Mouse (Mus musculus): ENCODE data around the gene Gse1. TPM values are rescaled to one million over a fixed set of nuclear protein-coding genes. Genes with fewer than 3 reads are reported as not detected.

Gse1 gene
- polyA plus RNA-seq, 1 experiment from 2014 or later: 10.0 TPM

DNA sequence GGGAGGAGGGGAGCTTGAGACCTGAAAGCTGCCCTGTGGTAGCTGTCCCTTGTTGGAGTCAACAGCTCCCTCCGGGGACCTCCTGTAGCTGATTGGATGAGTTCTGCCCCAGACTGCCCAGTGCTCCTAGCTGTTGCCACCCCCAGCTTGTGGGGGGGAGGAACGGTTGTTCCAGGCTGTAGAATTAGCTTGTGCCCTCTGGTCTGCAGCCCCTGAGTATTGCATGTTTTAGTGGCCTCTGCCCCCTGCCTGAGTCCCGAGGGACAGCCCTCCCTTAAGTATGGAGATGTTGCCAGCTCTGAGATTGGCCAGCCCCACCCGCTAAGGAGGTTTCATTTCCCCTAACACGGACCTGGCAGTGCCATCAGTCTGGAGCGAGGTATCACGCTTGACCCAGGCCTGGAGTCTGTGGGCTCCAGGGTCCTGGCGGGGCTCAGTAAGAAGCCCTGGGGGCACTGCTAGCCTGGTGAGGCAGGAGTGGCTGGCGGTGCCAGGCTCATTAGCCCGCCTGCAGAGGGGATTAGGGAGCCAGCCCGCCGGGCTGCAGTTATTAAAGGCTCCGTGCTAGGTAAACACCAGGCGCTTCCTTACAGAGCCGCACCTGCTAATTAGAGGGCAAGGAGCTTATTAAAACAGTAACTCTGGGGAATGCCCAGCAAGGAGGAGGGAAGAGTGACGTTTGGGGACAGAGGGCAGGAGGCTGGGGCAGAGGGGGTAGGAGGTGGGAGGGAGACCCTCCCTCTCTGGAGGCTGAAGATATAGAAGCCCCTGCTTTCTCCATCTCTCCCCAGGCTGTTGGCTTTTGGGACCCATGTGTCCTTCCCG is 107.2 kb downstream of the Gse1 start:
- Histone ChIP-seq H3K36me3 (no peaks in the 10 kb centered on the region), H3K4me2 (peak overlapping the region; percentile 45), H3K9ac (0 out of 2 replicates have a peak overlapping the region, but pooled peaks have one; percentile 2), H3K27ac (peak overlapping the region; percentile 75), H3K4me3 (replicated peaks) (no peak overlapping the region), H3K9me3 (replicated peaks) (no peaks in the 10 kb centered on the region), H3K4me1 (peaks cover 63% of the 10 kb centered on the region), H3K27me3 (0 out of 2 replicates have a peak, but pooled peaks cover 3% of the 10 kb centered on the region)
- WGBS: 11% methylated on average over 17 of the region's 17 CpGs
- ATAC-seq (replicated peaks; ENCODE audit: low FRiP score): 0 out of 2 replicates have a peak, but pooled peaks have one; percentile 10

GRCm38 (mm10) chr8:120336087-120336380 is 107.8 kb downstream of the Gse1 start:
- no peak overlapping the region for H3K9ac ChIP-seq
- ATAC-seq (replicated peaks; ENCODE audit: low FRiP score): peak; percentile 49; the same call in 1 of the 2 replicates
- no peaks in the 10 kb centered on the region for H3K36me3 ChIP-seq
- no peak overlapping the region for H3K4me3 ChIP-seq (replicated peaks)
- 0 out of 2 replicates have a peak overlapping the region, but pooled peaks have one; percentile 45 for H3K4me2 ChIP-seq
- no peaks in the 10 kb centered on the region for H3K9me3 ChIP-seq (replicated peaks)
- H3K27ac ChIP-seq: peak overlapping the region; percentile 75; the same call in 1 of the 2 replicates
- peaks cover 64% of the 10 kb centered on the region for H3K4me1 ChIP-seq
- WGBS: 7% methylated on average over 9 of the region's 9 CpGs
- 0 out of 2 replicates have a peak, but pooled peaks cover 3% of the 10 kb centered on the region for H3K27me3 ChIP-seq

- Histone ChIP-seq H3K4me3 (replicated peaks) (no peak overlapping the region), H3K27ac (no peak overlapping the region), H3K4me1 (peaks cover 55% of the 10 kb centered on the region), H3K36me3 (no peaks in the 10 kb centered on the region), H3K27me3 (0 out of 2 replicates have a peak, but pooled peaks cover 3% of the 10 kb centered on the region), H3K9me3 (replicated peaks) (no peaks in the 10 kb centered on the region), H3K4me2 (no peak overlapping the region), H3K9ac (no peak overlapping the region)
- WGBS: 53% methylated on average over 5 of the region's 5 CpGs
- ATAC-seq (replicated peaks; ENCODE audit: low FRiP score): no peak
Observed at GRCm38 (mm10) chr8:120336909-120337555, 108.8 kb downstream of the Gse1 start.

GRCm38 (mm10) chr8:120337627-120338026 is 109.4 kb downstream of the Gse1 start:
- WGBS: 55% methylated on average over 5 of the region's 5 CpGs
- H3K36me3 ChIP-seq: no peaks in the 10 kb centered on the region
- H3K4me3 ChIP-seq (replicated peaks): no peak overlapping the region
- H3K9me3 ChIP-seq (replicated peaks): no peaks in the 10 kb centered on the region
- H3K27ac ChIP-seq: no peak overlapping the region
- no peak for ATAC-seq (replicated peaks; ENCODE audit: low FRiP score)
- H3K27me3 ChIP-seq: 0 out of 2 replicates have a peak, but pooled peaks cover 3% of the 10 kb centered on the region
- peaks cover 52% of the 10 kb centered on the region for H3K4me1 ChIP-seq
- H3K4me2 ChIP-seq: no peak overlapping the region
- H3K9ac ChIP-seq: no peak overlapping the region

DNA sequence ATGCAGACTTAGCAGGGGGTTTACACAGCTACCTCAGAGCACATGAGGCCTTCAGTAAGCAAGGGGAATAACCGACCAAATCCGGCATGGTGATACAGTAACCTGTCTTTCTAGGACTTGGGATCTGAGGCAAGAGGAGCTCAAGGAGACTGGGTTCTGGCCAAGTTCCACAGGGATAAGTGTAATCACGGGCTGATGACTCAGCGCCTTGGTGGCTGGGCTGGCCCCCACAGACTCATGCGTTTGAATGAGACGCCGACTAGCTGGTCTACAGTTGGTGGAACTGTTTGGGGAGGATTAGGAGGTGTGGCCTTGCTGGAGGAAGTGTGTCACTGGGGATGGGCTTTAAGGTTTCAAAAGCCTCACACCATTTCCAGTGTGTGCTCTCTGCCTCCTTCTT is 110.4 kb downstream of the Gse1 start:
- 0 out of 2 replicates have a peak, but pooled peaks cover 3% of the 10 kb centered on the region for H3K27me3 ChIP-seq
- no peaks in the 10 kb centered on the region for H3K9me3 ChIP-seq (replicated peaks)
- WGBS: 88% methylated on average over 7 of the region's 7 CpGs
- H3K4me1 ChIP-seq: peaks cover 61% of the 10 kb centered on the region
- no peak overlapping the region for H3K27ac ChIP-seq
- H3K36me3 ChIP-seq: no peaks in the 10 kb centered on the region
- no peak overlapping the region for H3K4me3 ChIP-seq (replicated peaks)
- no peak overlapping the region for H3K4me2 ChIP-seq
- ATAC-seq (replicated peaks; ENCODE audit: low FRiP score): no peak
- no peak overlapping the region for H3K9ac ChIP-seq

DNA sequence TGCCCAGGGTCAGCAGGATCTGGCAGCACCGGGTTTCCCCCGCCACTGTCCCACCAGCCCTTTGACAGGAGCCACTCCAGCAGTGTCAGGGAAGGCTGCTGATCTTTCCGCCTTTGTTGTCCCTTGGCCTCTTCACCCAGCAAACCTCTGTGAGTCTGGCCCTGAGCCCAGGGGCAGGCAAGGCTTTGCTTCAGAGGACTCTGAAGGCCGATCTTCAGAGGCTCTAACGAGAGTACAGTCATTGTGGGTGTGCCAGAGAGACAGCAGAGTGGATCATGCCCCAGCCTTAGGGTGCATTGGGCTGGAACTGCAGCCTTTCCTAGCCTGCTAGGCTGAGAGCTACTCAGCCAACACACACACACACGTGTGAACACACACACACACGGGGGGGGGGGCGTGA is 111.5 kb downstream of the Gse1 start:
- H3K9ac ChIP-seq: no peak overlapping the region
- H3K27ac ChIP-seq: no peak overlapping the region
- ATAC-seq (replicated peaks; ENCODE audit: low FRiP score): no peak; the same call in 1 of the 2 replicates
- 43% methylated on average over 7 of the region's 8 CpGs for WGBS
- no peak overlapping the region for H3K4me2 ChIP-seq
- no peaks in the 10 kb centered on the region for H3K9me3 ChIP-seq (replicated peaks)
- H3K4me3 ChIP-seq (replicated peaks): no peak overlapping the region
- 0 out of 2 replicates have a peak, but pooled peaks cover 3% of the 10 kb centered on the region for H3K27me3 ChIP-seq
- H3K4me1 ChIP-seq: peaks cover 66% of the 10 kb centered on the region
- no peaks in the 10 kb centered on the region for H3K36me3 ChIP-seq

DNA sequence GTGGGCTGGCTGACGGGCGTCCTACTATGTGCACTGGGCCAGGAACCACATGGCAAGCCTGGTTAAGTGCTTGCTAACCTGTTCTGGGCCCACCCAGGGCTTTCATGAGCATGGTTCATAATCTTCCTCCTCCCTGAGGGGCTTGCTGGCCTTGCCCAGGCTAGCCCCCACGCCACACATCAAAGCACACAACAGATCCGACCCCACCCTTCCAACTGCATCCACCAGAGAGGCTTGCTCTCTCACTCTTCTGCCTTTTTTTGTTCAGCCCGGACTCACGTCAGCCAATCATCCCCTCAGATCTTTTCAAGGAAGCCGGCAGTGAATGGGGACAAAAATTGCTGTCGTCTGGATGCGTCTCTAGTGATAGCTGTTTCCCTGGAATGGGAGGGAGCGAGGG is 112.9 kb downstream of the Gse1 start:
- H3K36me3 ChIP-seq: no peaks in the 10 kb centered on the region
- H3K27me3 ChIP-seq: 0 out of 2 replicates have a peak, but pooled peaks cover 3% of the 10 kb centered on the region
- no peak overlapping the region for H3K27ac ChIP-seq
- H3K9ac ChIP-seq: no peak overlapping the region
- peaks cover 65% of the 10 kb centered on the region for H3K4me1 ChIP-seq
- no peak overlapping the region for H3K4me3 ChIP-seq (replicated peaks)
- 79% methylated on average over 10 of the region's 10 CpGs for WGBS
- H3K9me3 ChIP-seq (replicated peaks): no peaks in the 10 kb centered on the region
- no peak for ATAC-seq (replicated peaks; ENCODE audit: low FRiP score)
- H3K4me2 ChIP-seq: no peak overlapping the region

- ATAC-seq (replicated peaks; ENCODE audit: low FRiP score): no peak
- H3K36me3 ChIP-seq: no peaks in the 10 kb centered on the region
- no peaks in the 10 kb centered on the region for H3K9me3 ChIP-seq (replicated peaks)
- no peak overlapping the region for H3K27ac ChIP-seq
- no peaks in the 10 kb centered on the region for H3K27me3 ChIP-seq
- H3K4me3 ChIP-seq (replicated peaks): no peak overlapping the region
- 68% methylated on average over 7 of the region's 7 CpGs for WGBS
- no peak overlapping the region for H3K4me2 ChIP-seq
- H3K4me1 ChIP-seq: peaks cover 70% of the 10 kb centered on the region
- H3K9ac ChIP-seq: no peak overlapping the region
Observed at GRCm38 (mm10) chr8:120342847-120343548, 114.7 kb downstream of the Gse1 start.

DNA sequence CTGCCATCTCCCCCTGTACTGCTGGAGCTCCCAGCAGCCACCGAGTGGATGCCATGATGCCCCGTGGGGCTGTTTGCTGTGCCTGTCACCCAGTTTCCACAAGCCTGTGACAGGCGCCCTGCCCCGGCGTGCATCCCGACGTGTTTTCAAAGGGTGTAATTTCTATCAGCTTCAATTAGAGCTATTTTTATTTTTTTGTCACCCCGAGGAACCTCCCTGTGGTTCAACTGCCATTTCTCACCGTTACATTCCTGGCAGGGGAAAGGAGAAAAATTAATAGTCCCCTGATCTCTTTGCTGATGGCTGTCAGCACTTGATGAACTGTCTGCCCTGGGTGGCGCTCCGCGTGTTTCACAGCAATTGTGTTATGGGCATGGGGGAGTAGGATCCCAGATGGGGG is 115.3 kb downstream of the Gse1 start:
- Histone ChIP-seq H3K9ac (no peak overlapping the region), H3K27me3 (no peaks in the 10 kb centered on the region), H3K9me3 (replicated peaks) (no peaks in the 10 kb centered on the region), H3K4me2 (no peak overlapping the region), H3K4me3 (replicated peaks) (no peak overlapping the region), H3K36me3 (no peaks in the 10 kb centered on the region), H3K4me1 (peaks cover 75% of the 10 kb centered on the region), H3K27ac (no peak overlapping the region)
- 63% methylated on average over 12 of the region's 12 CpGs for WGBS
- ATAC-seq (replicated peaks; ENCODE audit: low FRiP score): no peak

- H3K4me1 ChIP-seq: peaks cover 81% of the 10 kb centered on the region
- H3K4me3 ChIP-seq (replicated peaks): no peak overlapping the region
- H3K36me3 ChIP-seq: no peaks in the 10 kb centered on the region
- WGBS: 25% methylated on average over 4 of the region's 4 CpGs
- H3K9me3 ChIP-seq (replicated peaks): no peaks in the 10 kb centered on the region
- H3K4me2 ChIP-seq: 0 out of 2 replicates have a peak overlapping the region, but pooled peaks have one; percentile 3
- ATAC-seq (replicated peaks; ENCODE audit: low FRiP score): no peak
- H3K9ac ChIP-seq: no peak overlapping the region
- peak overlapping the region; percentile 49 for H3K27ac ChIP-seq
- H3K27me3 ChIP-seq: no peaks in the 10 kb centered on the region
Observed at GRCm38 (mm10) chr8:120344166-120344565, 115.9 kb downstream of the Gse1 start.

- no peaks in the 10 kb centered on the region for H3K9me3 ChIP-seq (replicated peaks)
- no peaks in the 10 kb centered on the region for H3K36me3 ChIP-seq
- H3K9ac ChIP-seq: no peak overlapping the region
- peak overlapping the region; percentile 49 for H3K27ac ChIP-seq
- ATAC-seq (replicated peaks; ENCODE audit: low FRiP score): no peak; the same call in 1 of the 2 replicates
- H3K4me3 ChIP-seq (replicated peaks): no peak overlapping the region
- WGBS: 24% methylated on average over 13 of the region's 13 CpGs
- H3K27me3 ChIP-seq: no peaks in the 10 kb centered on the region
- 0 out of 2 replicates have a peak overlapping the region, but pooled peaks have one; percentile 3 for H3K4me2 ChIP-seq
- H3K4me1 ChIP-seq: peaks cover 82% of the 10 kb centered on the region
Observed at GRCm38 (mm10) chr8:120344583-120344982, 116.3 kb downstream of the Gse1 start.
